Comparison of ENCODE assay signal across 26 mouse cellular contexts in the genomic region with DNA sequence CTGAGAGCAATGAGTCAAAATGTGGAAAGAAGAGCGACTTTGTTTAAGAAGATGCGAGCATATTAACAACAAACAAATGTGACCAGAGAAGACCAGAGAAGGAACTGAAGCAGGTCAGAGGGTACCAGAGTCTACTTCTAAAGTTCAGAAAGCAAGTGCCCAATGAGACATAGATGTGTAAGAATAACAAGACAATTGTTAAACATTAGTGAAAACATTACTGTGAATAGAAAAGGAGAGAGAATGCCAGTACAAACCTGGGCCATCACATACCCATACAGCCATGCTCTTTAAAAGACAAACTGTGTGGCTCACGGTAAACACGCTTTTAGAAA.
DNase-seq lines count a peak whose midpoint lies in the region; ATAC-seq and TF ChIP-seq lines count a peak whose summit lies in the region.
"Had no signal": no experiment of that assay in that cellular context is flagged by ENCODE, and none has a peak within 500 bp of the region (broad histone marks: within the 10 kb centered on the region; RNA-seq: fewer than 3 reads in every experiment).

No protein-coding gene starts in this region.

- H3K4me1 ChIP-seq in kidney, embryonic 15.5 days, result no peaks in the 10 kb centered on the region
- H3K4me1 ChIP-seq in kidney, embryonic 14.5 days (ENCODE audit: control insufficient read depth, insufficient read depth, low read length), result no peaks in the 10 kb centered on the region
- H3K4me1 ChIP-seq in embryonic fibroblast, embryonic 13.5 days (ENCODE audit: control insufficient read depth, insufficient read depth, low read length), result peaks cover 8% of the 10 kb centered on the region
- H3K4me1 ChIP-seq: embryonic facial prominence, embryonic 10.5 days; embryonic facial prominence, embryonic 12.5 days; forebrain, embryonic 10.5 days; forebrain, embryonic 12.5 days had no signal

- WGBS in kidney, embryonic 15.5 days, result 85% methylated on average over 4 of the region's 4 CpGs
- WGBS in kidney, embryonic 14.5 days, result 91% methylated on average over 4 of the region's 4 CpGs

- H3K36me3 ChIP-seq in kidney, embryonic 15.5 days, result no peaks in the 10 kb centered on the region
- H3K36me3 ChIP-seq in kidney, embryonic 14.5 days (ENCODE audit: control insufficient read depth, insufficient read depth, low read length), result no peaks in the 10 kb centered on the region
- H3K36me3 ChIP-seq: embryonic facial prominence, embryonic 10.5 days; embryonic facial prominence, embryonic 12.5 days; forebrain, embryonic 10.5 days; forebrain, embryonic 12.5 days; G1E had no signal

- TF ChIP-seq CTCF in embryonic fibroblast, embryonic 13.5 days (IDR thresholded peaks at IDR 0.05; ENCODE audit: borderline replicate concordance, insufficient read depth, low read length), result no peak

- TF ChIP-seq POLR2A in embryonic fibroblast, embryonic 13.5 days (IDR thresholded peaks at IDR 0.05; ENCODE audit: low read depth, low read length), result no peak

- H3K27me3 ChIP-seq in kidney, embryonic 15.5 days, result no peaks in the 10 kb centered on the region
- peaks cover 4% of the 10 kb centered on the region for H3K27me3 ChIP-seq in kidney, embryonic 14.5 days (ENCODE audit: control insufficient read depth, insufficient read depth, low read length)
- H3K27me3 ChIP-seq: CH12.LX; embryonic facial prominence, embryonic 12.5 days; forebrain, embryonic 12.5 days; Patski had no signal

- H3K27ac ChIP-seq in kidney, embryonic 15.5 days, result no peak overlapping the region
- H3K27ac ChIP-seq in kidney, embryonic 14.5 days (ENCODE audit: low read depth, low read length), result no peak overlapping the region
- H3K27ac ChIP-seq in embryonic fibroblast, embryonic 13.5 days (ENCODE audit: insufficient read depth, low read length), result peak overlapping the region; percentile 71
- H3K27ac ChIP-seq: embryonic facial prominence, embryonic 10.5 days; embryonic facial prominence, embryonic 12.5 days; forebrain, embryonic 10.5 days; forebrain, embryonic 12.5 days had no signal

- no peak overlapping the region for H3K4me3 ChIP-seq in kidney, embryonic 15.5 days (replicated peaks)
- no peak overlapping the region for H3K4me3 ChIP-seq in kidney, embryonic 14.5 days (ENCODE audit: low read length)
- no peak overlapping the region for H3K4me3 ChIP-seq in embryonic fibroblast, embryonic 13.5 days (ENCODE audit: insufficient read depth, low read length)
- H3K4me3 ChIP-seq: embryonic facial prominence, embryonic 10.5 days; embryonic facial prominence, embryonic 12.5 days; erythroblast, embryonic 14.5 days; forebrain, embryonic 10.5 days; forebrain, embryonic 12.5 days had no signal

- H3K9ac ChIP-seq in kidney, embryonic 15.5 days, result no peak overlapping the region
- H3K9ac ChIP-seq in kidney, embryonic 14.5 days (ENCODE audit: low read depth, low read length), result no peak overlapping the region
- H3K9ac ChIP-seq: embryonic facial prominence, embryonic 12.5 days; forebrain, embryonic 12.5 days had no signal

- ATAC-seq in kidney, embryonic 15.5 days (replicated peaks; ENCODE audit: low FRiP score), result no peak
- no peak for ATAC-seq in kidney, embryonic 14.5 days (ENCODE audit: low FRiP score, low TSS enrichment)
- ATAC-seq: activated CD4-positive, CD25-positive, alpha-beta regulatory T cell, adult 4 months; CD4-positive, CD25-positive, alpha-beta regulatory T cell, adult 4 months; forebrain, embryonic 14.5 days; forebrain, embryonic 16.5 days had no signal

- peak; percentile 23 for DNase-seq in kidney, adult 11 months
- DNase-seq in kidney, adult 9 months, result peak; percentile 71
- DNase-seq: adrenal gland, adult 8-10 months; adrenal gland, postnatal 14 days; adrenal gland, postnatal 36 days; B cell, adult 2 months; cerebellum, adult 11-12 months; cerebellum, adult 2 months; cerebellum, adult 9-10 months; cerebellum, postnatal 10 days; cerebellum, postnatal 25 days had no signal

- H3K4me2 ChIP-seq in kidney, embryonic 15.5 days, result no peak overlapping the region
- H3K4me2 ChIP-seq in kidney, embryonic 14.5 days (replicated peaks; ENCODE audit: low read depth, low read length), result no peak overlapping the region
- H3K4me2 ChIP-seq: embryonic facial prominence, embryonic 12.5 days; forebrain, embryonic 12.5 days had no signal

- no peaks in the 10 kb centered on the region for H3K9me3 ChIP-seq in kidney, embryonic 15.5 days (replicated peaks)
- H3K9me3 ChIP-seq in kidney, embryonic 14.5 days (ENCODE audit: control insufficient read depth, low read length), result no peaks in the 10 kb centered on the region
- H3K9me3 ChIP-seq: embryonic facial prominence, embryonic 10.5 days; embryonic facial prominence, embryonic 12.5 days; forebrain, embryonic 10.5 days; forebrain, embryonic 12.5 days; G1E had no signal
